Mouse (Mus musculus) cortical plate, adult 2 months (tissue): ENCODE data around the gene Sirt2.

Experiments
- CTCF ChIP-seq: fragments of 200-500 bp; IDR thresholded peaks from 2 replicates; pipeline ENCODE4 v1.5.1; 2011; ENCODE audit warnings: mild to moderate bottlenecking, control low read depth, low read length; ENCODE audit not compliant: insufficient read depth; ENCODE audit errors: extremely low read depth
- POLR2A ChIP-seq: fragments of 200-500 bp; IDR thresholded peaks from 2 replicates; pipeline ENCODE4 v1.6.1; 2011; ENCODE audit warnings: mild to moderate bottlenecking, low read length, control low read depth; ENCODE audit not compliant: insufficient read depth; ENCODE audit errors: extremely low read depth

DNA sequence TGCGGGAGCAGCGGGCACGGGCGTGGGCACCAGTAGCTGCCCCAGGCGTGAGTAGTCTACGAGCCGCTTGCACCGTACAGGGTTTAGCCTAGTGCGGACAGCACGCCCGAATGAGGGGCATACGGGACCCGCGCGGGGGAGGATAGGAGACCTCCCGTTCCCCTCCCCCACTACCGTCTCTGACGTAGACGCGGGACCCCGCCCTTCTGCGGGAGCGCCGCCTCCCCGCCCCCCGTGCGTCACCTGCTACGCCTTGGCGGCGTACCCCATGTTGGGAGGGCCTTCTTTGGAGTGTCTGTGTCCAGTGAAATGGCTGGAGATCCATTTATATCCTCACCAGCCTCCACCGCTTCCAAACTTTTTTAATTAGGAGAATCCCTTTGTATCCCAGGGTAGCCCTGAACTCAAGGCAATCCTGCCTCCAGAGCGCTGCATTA lies 42.4 kb downstream of the Sirt2 start:
- TF ChIP-seq CTCF: no peak
- peak; percentile 90 for TF ChIP-seq POLR2A
